Mouse (Mus musculus): ENCODE measurements at regions not wholly inside any gene's neighbourhood (a gene's known extent, or its start where the extent isn't known, plus 50 kb on each side); places are given as distances from the start of the nearest gene placed in this dataset.

DNA sequence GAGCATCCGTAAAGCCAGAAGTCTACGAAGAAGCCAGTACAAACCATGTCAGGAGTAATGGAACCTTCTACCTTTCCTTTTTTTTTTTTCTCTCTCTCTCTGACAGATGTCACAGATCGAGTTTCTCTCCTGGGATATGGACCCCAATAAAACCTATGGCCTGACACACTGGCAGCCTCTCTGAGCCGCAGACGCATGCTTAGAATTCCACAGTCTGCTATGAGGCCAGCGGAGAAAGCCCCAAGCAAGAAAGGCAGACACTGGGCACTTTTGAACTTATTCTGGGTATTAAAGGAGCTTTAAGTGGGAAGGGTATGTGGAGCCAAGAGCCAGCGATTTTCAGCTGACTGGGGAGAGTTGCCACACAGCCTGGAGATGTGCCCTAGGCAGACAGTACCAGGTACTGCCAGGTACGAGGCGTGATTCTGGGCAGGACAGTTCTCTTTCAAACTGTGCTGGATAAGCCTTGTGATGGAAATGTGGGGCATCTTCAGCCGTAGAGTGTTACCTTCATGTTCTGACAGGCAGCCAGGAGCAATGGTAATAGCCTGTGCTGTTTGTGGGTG, 271.8 kb downstream of the Foxo1 start:
- DNase-seq (ENCODE audit: low spot score): no peak

DNA sequence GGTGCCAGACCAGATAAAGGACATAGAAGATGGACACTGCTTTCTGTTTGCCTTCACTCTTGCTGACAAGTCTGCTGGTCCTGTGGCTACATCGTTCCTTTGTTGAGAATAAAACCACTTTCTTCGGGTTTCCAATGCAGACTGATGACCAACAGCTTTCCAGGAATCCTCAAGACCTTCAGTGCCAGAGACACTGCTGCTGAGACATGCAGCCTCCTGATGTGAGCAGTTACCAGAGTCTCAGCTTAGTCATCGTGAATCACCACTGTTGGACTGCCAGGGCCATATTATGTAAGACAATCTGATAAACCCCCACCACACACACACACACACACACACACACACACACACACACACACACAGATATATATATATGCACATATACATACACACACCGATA, 270.2 kb downstream of the Foxo1 start:
- DNase-seq (ENCODE audit: low spot score): no peak

DNA sequence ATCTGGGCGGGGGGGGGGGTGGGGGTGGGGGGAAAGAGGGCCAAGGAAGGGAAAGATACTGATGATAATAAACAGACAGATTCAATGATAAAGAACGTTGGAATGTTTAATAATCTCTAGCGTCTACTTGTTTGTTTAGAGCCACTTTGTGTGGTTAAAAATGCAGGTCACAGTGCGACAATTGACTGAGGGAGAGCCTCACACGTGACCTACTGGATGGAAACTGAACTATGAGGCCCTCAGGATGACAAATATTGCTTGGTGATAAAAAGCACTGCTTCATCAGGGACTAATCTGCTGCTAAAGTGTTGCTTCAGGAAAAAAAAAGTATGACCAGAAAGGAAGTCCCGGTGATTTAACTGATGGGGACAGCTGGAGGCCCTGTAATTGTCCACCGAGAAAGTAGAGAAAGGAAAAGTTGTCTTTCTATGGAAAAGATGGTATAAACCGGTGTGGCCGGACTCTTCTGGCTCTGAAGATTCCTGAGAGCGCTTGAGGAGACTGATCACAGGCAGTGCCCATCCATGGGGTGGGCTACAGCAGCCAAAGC, 269.3 kb downstream of the Foxo1 start:
- no peak for DNase-seq (ENCODE audit: low spot score)

DNA sequence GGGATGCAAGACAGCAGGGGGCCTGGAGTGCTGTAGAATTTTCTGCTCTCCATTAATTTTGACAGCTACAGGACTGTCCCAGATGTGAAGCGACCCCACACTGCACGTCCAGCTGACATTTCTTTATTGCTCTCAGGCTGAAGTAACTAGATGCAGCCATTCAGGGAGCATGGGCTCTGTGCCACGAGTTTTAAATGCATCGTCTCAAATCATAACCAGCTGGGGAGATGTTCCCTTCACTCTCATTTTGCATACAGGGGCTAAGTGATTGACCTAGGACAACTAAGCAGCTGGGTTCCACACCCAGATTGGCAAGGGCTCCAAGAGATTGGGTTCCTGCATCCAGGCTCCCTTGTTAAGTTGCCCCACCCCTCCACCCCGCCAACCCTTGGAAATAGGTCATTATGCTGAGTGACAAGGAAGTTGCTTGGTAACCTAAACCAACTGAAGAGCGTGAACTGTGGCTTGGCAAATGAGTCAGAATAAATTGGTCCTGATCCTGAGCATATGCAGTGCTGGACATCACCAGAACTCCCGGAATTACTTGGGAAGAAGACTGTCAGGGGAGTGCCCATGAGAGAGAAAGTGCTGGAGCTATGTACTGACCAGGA, 267.4 kb downstream of the Foxo1 start:
- no peak for DNase-seq (ENCODE audit: low spot score)

DNA sequence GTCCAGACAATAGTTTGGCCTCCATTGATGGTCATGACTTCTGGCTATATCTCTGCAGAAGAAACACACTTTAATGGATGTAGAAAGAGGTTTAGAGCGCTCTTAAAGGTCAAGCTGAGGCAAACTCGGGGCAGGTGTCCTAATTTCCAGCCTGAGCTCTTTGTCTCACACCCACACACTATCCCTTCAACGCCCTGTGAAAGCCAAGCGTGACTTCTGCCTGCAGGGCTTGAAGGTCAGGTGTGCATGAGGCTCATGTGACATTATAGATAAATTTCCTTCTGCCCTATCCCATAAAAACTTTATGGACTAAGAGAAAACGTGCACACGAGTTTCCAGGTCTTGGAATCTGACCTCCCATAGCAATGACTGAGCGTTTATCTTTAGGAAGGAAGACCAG, 266.0 kb downstream of the Foxo1 start:
- no peak for DNase-seq (ENCODE audit: low spot score)

DNA sequence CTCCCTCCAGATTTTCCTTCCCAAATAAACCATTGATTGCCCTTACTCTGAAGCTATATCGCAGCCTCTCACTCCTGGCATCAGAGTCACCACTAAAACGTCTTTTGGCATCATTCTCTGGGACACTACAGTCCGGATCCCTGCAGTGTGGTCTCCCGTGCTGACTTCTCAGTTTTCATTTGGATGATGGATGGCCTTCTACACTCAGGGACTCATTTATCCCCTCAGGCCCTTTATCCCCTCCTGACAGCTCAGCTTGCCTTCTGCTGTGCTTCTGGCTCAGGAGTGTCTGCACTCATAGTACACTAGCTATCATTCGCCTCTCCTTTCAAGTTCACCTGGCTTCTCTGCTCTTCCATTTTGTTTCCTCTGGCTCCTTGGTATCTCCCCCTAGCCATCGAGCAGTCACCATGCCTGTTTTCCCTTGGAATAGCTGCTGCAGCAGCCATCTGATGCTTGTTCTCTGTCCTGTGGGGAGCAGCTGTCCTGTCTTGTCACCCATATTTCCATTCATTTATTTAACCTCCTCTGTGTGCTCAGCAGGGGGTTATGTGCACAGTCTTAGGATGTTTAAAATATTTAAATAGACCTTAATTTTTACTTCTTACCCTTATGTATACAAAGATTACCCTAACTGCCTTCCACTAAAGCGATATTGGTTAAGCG, 263.7 kb downstream of the Foxo1 start:
- no peak for DNase-seq (ENCODE audit: low spot score)

DNA sequence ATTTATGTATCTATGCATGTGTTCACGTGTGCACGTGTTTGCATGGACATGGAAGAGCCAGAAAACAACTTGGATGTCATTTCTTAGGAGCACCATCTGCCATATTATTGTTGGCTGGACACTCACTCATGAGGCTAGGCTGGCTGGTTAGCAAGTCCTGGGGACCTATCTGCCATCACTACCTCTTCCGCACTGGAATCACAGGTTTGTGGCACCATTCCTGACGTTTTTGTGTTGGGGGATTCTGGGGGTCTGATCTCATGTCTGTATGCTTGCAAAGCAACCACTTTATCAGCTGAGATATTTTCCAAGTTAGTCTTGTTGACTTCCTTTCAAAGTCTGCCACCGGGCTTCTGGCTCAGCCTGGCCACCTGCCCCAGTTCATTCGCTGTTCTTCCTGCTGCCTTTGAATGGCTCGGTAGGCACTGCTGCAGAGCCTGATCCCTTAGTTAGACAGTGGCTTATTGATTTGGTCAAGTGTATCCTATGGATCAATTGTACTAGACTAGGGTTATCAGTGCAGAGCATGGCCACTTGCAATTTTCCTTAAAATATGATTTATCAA, 262.4 kb downstream of the Foxo1 start:
- no peak for DNase-seq (ENCODE audit: low spot score)

DNA sequence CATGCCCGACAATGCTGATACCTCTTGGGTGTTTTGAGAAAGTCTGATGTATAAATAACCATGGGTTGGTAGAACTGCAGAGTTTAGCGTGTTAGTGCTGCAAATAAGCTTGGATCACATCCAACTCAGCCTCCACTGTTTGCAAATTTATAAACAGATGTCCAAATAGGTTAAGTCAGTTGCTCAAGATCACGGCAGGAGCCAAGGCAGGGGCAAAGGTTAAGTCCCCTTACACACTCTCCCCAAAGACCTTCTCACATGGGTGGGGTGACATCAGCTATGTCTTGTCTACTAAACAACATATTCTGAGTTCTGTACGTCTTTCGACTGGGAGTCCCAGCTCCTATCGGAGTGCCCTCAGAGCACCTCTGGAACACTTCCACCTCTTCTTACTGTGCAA, 261.0 kb downstream of the Foxo1 start:
- DNase-seq (ENCODE audit: low spot score): no peak

DNA sequence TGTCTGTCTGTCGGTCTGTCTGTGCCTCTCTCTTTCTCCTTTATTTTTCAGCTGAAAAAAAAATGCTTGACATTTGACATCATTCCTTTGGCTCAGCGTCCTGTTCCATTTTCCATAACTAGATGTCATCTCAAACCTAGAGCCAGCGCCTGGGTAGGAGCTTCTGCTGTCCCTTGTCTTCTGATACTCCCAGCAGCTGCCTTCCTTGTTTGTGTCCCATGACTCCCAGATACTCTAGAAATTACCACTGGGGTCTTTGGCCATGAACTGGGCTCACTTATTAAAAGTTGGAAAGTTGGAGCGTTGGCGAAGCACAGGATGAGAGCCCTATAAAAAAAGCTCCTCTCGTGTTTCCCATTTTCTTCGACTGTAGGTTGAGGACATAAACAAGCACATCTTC, 260.4 kb downstream of the Foxo1 start:
- DNase-seq (ENCODE audit: low spot score): no peak

DNA sequence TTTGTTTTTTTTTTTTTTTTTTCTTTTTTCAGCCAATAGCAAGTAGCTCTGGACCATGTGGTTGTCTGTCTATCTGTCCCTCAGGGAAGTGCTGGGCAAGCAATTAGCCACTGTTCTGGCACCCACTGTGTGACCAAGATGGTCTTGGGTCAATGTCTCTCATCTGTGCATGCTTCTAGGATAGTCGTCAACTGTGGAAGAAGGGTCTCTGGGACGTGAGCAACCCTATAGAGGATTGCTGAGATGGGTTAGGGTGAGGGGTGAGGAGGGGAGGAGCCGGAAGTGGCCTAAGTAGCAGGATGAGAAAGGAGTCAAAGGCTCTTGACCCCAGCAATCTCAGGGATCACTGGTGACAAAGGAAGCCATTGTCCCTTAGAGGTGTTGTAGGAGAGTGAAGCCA, 259.6 kb downstream of the Foxo1 start:
- no peak for DNase-seq (ENCODE audit: low spot score)

DNA sequence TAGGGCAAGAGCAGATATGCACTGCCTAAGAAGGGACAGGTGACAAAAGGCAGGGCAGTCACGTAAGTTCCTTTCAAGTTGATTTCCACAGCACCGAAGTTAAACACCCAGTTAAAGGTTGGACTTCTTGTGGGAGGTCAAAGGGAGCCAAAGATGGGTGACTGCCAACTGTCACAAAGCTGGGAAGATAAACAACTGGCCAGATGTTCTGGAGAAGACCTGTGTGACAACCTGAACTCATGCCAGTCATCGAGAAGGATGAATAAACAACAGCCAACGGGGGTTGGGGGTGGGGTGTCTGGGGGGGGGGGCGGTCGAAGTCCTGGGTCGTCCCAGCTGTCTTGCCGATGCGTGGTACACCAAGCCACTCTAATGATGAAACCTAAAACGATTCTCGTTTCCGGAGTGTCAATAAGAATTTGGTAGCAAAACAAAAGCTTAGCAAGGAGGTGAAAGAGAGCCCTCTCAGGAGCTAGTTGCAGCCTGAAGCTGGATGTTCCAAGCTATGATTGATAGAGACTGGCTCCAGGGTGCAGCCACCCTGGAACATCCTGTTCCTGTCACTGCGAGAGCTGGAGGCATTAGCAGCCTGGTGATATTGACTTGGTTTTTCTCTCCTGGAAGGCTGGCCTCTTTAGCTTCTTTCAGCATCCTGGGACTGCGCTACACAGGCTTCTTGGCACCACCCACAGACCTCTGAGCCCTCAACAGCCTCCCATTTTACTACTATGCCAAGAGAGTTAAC, 259.0 kb downstream of the Foxo1 start:
- no peak for DNase-seq (ENCODE audit: low spot score)

DNA sequence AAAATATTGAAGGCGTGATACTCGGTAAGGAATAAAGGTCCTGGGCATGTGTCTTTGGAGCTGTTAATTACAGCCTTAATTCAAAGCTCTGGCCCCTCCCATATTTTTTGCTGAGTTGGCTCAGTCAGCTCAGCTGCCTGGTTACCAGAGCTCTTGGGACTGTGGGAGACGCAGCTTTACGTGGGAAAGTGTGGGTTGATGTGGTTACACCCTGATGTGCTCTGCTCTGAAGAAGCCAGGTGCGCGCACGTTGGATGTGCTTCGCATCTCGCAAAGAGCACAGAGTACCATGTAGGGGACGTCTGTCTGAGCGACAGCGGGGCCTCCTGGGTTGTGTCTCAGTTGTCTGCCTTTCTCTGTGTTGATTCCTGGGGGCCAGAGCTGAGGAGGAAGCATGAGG, 254.8 kb downstream of the Foxo1 start:
- no peak for DNase-seq (ENCODE audit: low spot score)

DNA sequence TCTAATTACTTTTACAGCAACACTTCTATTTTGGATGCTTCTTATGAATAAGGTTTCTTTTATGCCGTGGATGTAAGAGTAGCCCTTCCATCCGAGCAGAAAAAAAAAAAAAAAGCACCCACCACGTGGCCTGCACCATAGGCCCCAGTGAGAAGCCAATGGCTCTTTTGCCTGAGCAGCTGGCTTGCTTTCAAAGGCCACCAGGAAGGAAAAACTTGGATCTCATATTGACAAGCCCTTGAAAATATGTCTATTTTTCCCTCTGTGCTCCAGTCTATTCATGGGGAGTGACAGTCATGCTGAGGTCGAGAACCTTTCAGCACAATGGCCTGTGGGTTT, 252.4 kb downstream of the Foxo1 start:
- DNase-seq (ENCODE audit: low spot score): no peak

DNA sequence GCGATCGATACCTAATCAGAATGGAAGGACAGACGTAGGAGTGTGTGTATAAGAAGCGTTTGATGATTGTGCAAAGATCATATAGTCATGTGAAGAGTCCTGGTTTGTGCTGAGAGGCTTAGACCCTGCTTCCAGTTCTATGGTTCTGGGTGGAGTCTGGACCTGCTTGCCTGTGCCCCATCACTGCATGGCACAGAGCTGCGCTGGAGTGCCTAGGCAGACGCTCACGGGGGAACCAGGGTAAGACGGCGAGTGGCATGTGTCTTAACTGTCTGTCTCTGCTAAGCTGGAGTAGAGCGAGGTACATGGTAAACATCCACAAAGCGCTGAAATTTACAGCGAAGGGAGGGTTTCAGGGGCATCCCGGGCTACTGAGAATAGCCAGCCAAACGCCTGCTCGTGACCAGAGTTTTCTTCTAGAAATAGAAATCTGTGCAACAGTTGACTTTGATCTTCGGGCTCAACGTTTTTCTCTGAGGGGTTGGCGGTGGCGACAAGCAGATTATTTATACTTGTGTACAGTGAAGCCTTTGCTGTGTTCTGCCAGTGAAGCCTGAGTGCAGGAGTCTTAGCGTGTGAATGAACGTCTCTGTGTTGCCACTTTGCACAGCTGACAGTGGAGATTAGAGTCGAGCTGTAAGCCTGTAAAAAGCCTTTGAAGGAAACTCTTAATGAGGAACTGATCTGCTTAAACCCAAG, 251.9 kb downstream of the Foxo1 start:
- DNase-seq (ENCODE audit: low spot score): peak; percentile 30

DNA sequence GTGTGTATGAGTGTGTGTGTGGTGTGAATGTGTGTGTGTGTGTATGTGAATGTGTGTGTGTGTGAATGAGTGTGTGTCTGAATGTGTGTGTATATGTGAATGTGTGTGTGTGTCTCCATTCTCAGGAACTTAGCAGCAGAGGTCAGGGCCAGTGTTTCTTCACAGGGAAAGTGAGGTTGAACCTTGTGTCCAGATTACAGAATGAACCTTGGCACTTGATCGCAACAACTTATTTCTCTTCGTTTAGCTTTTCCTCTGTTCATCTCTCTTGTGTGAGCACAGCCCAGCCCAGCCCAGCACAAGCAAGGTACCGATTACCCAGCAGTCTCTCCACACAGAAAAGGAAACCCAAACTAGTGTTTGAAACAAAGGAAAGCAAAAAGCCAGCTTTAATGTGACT, 249.7 kb downstream of the Foxo1 start:
- no peak for DNase-seq (ENCODE audit: low spot score)

DNA sequence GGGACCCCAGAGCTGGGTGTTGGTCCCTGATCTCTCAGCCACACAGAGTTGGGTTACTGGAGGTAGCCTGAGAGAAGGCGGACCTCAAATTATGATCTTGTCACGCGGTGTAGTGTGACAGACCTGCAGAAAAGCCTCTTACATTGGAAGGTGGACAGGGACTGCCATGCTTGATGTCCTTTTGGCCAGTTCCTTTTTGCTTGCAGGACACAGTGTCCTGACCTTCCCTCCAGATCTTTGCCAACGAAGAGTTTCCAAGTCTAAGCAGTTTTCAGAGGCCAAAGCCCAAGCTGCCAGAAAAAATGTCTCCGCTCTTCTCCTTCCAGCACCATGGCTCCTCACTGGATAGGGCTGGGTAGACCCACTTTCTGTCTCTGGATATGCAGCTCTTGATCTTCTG, 248.6 kb downstream of the Foxo1 start:
- no peak for DNase-seq (ENCODE audit: low spot score)

DNA sequence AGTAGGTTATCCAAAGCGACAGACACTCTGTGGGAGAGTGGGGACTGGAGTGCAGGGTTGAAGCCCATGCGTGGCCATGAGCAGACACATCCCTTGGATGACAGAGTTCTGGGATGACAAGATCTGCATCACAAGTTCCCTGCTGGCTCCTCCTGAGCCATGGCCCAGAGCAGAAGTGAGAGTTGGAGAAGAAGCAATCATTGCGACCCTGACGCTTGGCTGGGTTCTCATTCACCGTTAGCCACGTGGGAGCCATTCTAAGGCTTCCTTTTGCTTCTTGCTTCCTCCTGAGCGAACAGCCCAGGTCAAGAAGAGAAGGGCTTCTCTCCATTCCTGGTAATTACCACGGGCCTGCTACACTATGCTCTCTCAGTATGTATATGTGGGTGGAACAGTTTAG, 244.6 kb downstream of the Foxo1 start:
- no peak for DNase-seq (ENCODE audit: low spot score)

DNA sequence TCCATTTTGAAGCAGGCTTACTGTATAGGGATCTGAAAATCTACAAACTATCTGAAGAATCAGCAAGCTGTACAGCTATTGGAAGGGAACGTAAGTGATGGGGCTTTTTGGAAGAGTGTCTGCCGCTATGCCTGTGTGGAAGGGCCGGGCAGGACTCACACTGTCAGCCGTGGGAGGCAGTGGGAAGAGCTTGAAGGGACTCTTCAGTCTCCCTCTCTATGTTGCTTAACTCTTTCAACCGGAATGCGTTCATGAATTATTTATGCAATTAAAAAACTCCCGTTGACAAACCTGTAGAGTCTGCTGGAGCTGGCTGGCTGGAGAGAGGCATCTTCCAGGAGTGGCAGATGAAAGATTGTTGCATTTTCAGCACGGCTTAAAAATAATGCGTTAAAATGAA, 243.4 kb downstream of the Foxo1 start:
- no peak for DNase-seq (ENCODE audit: low spot score)

DNA sequence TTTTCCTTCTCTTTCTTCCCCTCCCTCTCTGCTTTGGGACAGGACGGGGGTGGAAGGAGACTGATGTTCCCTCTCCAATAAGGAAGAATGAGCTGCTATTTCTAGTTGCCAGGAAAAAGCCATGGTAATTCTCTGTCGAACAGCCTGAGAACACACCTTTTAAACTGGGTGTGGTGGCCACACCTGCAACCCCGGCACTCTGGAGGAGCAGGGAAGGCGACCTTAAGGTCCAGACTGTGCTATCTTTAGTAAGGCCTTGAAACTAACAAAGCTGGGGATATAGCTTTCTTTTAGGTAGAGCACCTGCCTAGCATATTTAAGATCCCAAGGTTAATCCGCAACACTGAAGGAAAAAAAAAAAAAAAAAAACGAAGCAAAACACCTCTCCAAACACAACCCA, 242.7 kb downstream of the Foxo1 start:
- DNase-seq (ENCODE audit: low spot score): no peak

DNA sequence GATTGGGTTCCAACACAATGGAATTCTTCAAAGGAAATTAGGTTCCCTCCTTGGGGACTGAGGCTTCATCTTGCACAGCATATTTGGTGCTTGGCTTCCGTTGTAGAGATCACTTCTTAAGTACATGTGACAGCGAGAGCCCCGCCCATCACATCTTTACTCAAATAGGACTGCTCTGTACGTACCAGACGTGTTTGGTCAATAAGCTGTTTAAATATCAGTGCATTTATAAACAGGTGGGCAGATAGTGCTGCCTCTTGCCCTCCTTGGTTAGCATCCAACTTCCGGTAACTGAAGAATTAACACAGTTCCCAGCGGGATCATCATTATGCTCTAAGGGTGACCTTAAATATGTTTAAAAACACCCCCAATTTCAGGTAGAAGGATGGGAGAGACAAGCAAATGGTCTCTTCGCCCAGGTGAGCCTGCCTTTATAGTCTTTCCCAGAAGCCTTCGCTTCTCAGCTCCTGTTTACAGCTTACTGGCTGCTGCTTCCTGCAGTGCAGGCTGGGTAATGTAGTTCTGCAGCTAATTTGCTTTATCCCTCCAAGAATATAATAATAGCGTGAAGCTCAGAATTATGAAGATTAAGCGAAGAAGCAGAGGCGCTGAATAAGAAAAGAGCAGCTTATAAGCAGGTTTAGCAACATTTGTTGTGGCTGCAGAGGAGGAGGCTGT, 242.1 kb downstream of the Foxo1 start:
- peak; percentile 61 for DNase-seq (ENCODE audit: low spot score)

DNA sequence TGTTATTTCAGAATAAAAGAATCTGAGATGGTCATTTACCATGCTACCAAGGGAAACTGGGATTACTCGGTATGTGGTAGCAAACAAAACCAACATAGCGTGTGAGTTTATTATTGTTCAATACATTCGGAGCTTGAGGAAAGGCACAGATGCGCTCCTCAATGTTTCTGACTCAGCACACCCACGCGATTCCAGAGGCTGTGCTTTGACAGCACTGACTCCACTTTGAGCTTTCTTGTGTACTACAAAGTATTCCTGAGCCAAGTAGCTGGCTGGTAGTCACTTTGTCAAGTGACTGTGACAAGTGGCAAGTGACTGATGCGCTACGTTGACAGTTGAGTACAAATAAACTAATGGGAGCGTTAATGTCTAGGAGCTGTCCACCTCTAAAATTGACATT, 235.8 kb downstream of the Foxo1 start:
- peak; percentile 46 for DNase-seq (ENCODE audit: low spot score)

DNA sequence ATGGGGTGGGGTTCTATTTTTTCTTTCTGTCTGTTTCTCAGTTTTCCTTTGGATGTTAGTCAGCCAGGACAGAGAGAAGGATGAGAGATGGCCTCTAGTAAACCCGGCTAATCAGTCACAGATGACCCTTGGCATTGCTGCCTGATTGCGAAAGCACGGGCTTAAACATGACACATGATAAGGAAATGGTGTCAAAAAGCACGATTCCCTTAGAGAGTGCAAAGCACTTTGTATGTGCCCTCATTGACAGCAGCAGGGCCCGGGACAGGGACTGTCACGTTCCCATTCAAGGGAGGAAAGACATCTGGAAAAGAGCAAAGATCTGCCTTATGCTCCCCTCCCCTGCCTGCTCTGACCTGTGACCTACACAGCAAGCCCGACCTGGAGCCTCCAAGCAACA, 234.1 kb downstream of the Foxo1 start:
- no peak for DNase-seq (ENCODE audit: low spot score)

All from layer of hippocampus, adult 11-12 months (tissue).